Comparison of ENCODE assay signal across 8 mouse cellular contexts in the genomic region with DNA sequence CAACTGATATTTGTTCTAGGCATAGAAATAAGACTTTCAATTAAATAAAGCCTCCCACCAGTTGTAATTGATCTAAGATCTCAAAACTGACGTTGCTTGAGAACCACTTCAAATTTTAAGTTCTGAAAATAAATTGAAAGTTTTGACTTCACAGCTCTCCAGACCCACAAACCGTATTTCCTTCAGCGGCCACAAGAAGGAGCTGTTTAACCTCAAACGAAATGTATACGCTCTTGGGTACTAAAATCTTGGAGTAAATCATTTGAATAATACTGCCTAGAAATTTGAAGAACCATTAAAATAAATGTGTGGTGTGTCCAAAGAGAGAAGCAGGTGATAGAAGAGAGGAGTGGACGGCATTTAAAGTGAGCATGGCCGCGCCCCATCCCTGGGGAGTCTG.
A peak's percentile ranks its signal among the peaks of the same experiment; 100 is the strongest.
DNase-seq lines count a peak whose midpoint lies in the region; TF ChIP-seq lines count a peak whose summit lies in the region.

No protein-coding gene starts in this region.

- DNase-seq in heart, adult 2 months, result no peak
- DNase-seq in heart, postnatal 25 days (ENCODE audit: low spot score), result no peak
- peak; percentile 34 for DNase-seq in right cerebral cortex, postnatal 14 days
- no peak for DNase-seq in right cerebral cortex, postnatal 36 days (ENCODE audit: low spot score in 2 of 2)
- peak; percentile 46 for DNase-seq in embryo, embryonic 11.5 days (ENCODE audit: low read depth, low spot score)
- DNase-seq in lung, postnatal 14 days, result peak; percentile 35
- peak; percentile 18 for DNase-seq in yolk sac, embryonic 10.5 days (ENCODE audit: low spot score)
- no peak for DNase-seq in layer of hippocampus, postnatal 36 days

- intact Hi-C loops in heart, adult 2 months (cut with DNase I), result no loop called here
- intact Hi-C loops in heart, postnatal 25 days (cut with DNase I), result no loop called here

- TF ChIP-seq CTCF in heart, adult 2 months (IDR thresholded peaks at IDR 0.05), result peak; percentile 84

- no peaks in the 10 kb centered on the region for H3K79me2 ChIP-seq in heart, adult 2 months (replicated peaks; ENCODE audit: control insufficient read depth, insufficient read depth, low read length)

- H3K27me3 ChIP-seq in heart, adult 2 months (ENCODE audit: control insufficient read depth, insufficient read depth, low read length), result no peaks in the 10 kb centered on the region

- H3K4me1 ChIP-seq in heart, adult 2 months (ENCODE audit: control insufficient read depth, insufficient read depth, low read length), result peaks cover 3% of the 10 kb centered on the region; the same call in 1 of the 2 replicates

- 16% methylated on average over 8 of the region's 8 CpGs for WGBS in heart, adult 2 months

- TF ChIP-seq POLR2A in heart, adult 2 months (IDR thresholded peaks at IDR 0.05; ENCODE audit: insufficient read depth, low read depth, low read length), result no peak

- no peaks in the 10 kb centered on the region for H3K36me3 ChIP-seq in heart, adult 2 months (ENCODE audit: control insufficient read depth, insufficient read depth, low read length)

- TF ChIP-seq EP300 in heart, adult 2 months (IDR thresholded peaks at IDR 0.05; ENCODE audit: insufficient read depth, low read depth, low read length), result no peak

- H3K4me3 ChIP-seq in heart, adult 2 months, result no peak overlapping the region

- no peak overlapping the region for H3K9ac ChIP-seq in heart, adult 2 months (ENCODE audit: low read depth, low read length)

- H3K27ac ChIP-seq in heart, adult 2 months, result no peak overlapping the region

Comparison
In these comparisons a context has a peak if more than half of its experiments do, and no peak if none do; other contexts are left out.
1. DNase-seq: peak in right cerebral cortex, postnatal 14 days (single experiment), embryo, embryonic 11.5 days (single experiment), lung, postnatal 14 days (single experiment) and yolk sac, embryonic 10.5 days (single experiment); none in heart, adult 2 months (0 of 2), heart, postnatal 25 days (single experiment), right cerebral cortex, postnatal 36 days (0 of 2) and layer of hippocampus, postnatal 36 days (0 of 2).